Mouse (Mus musculus) cortical plate, adult 2 months (tissue): ENCODE measurements around the gene Olfr689.
"Not testable (repeated sequence)": the region's sequence is repeated elsewhere in the genome, so short reads cannot be mapped to it uniquely, and the experiment has no call there.

Source experiments
- CTCF ChIP-seq: fragments of 200-500 bp; IDR thresholded peaks from 2 replicates; pipeline ENCODE4 v1.5.1; 2011; ENCODE audit warnings: mild to moderate bottlenecking, control low read depth, low read length; ENCODE audit not compliant: insufficient read depth; ENCODE audit errors: extremely low read depth
- POLR2A ChIP-seq: fragments of 200-500 bp; IDR thresholded peaks from 2 replicates; pipeline ENCODE4 v1.6.1; 2011; ENCODE audit warnings: mild to moderate bottlenecking, low read length, control low read depth; ENCODE audit not compliant: insufficient read depth; ENCODE audit errors: extremely low read depth

DNA sequence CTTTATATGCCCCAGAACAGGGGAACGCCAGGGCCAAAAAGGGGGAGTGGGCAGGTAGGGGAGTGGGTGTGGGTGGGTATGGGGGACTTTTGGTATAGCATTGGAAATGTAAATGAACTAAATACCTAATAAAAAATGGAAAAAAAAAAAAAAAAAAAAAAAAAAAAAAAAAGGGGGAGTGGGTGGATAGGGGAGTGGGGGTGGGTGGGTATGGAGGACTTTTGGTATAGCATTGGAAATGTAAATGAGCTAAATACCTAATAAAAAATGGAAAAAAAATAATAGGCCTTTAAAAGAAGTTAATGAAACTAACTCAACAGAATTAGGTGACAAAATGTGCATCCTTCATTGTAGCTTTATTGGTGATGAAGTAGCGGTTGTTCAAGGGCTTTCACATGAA lies 45.5 kb downstream of the Olfr689 start:
- not testable (repeated sequence) for TF ChIP-seq CTCF, POLR2A
